Mouse (Mus musculus) gastrocnemius, postnatal 4 days (tissue): ENCODE results near the gene Tmc5. TPM values are rescaled to one million over a fixed set of nuclear protein-coding genes. Genes with fewer than 3 reads are reported as not detected.

Experiments used
- DNase-seq, 2 experiments: peaks; one replicate each; pipeline ENCODE4 v3.0.0; 2021 to 2022; ENCODE audit warnings: low spot score in 2 of 2, mixed read lengths in 2 of 2
- total RNA-seq, 2 experiments: library from RNA; stranded (reverse); gene quantifications; 2 replicates each; pipeline ENCODE4 v1.2.3; 2021

The Tmc5 gene
- total RNA-seq, 2 experiments from 2014 or later: 0.47 to 0.54 TPM

DNA sequence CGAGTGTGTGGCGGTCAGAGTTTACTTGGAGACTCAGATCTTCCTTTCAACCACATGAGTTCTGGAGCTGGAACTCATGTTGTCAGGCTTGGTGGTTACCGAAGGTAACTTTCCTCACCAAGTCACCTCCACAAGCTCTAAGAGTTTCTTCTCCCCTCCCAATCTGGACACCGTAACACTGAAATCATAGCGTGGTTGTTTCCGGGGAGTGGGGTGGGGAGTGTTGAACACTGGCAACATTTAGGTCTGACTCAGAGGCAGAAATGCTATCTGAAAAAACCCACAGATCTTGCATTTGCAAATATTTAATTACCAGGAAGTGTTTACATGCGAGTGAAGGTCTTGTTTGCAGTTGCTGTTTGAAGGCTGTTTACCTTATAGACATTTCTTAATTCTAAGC is 12.7 kb downstream of the Tmc5 start:
- no peak for DNase-seq

DNA sequence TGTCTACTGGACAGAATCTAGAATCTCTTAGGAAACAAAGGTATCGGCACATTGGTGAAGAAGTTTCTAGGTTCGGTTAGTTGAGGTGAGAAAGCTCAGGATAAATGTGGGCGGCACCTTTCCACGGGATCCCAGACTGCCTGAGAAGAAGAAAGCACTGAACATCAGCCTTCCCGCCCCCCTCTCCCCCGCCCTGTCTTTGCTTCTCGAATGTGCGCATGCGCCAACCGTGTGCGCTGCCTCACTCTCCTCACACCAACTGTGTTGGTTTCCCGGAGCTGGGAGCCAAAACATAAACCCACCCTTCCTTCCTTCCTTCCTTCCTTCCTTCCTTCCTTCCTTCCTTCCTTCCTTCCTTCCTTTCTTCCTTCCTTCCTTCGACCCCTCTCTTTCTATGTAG is 13.6 kb downstream of the Tmc5 start:
- DNase-seq: no peak

DNA sequence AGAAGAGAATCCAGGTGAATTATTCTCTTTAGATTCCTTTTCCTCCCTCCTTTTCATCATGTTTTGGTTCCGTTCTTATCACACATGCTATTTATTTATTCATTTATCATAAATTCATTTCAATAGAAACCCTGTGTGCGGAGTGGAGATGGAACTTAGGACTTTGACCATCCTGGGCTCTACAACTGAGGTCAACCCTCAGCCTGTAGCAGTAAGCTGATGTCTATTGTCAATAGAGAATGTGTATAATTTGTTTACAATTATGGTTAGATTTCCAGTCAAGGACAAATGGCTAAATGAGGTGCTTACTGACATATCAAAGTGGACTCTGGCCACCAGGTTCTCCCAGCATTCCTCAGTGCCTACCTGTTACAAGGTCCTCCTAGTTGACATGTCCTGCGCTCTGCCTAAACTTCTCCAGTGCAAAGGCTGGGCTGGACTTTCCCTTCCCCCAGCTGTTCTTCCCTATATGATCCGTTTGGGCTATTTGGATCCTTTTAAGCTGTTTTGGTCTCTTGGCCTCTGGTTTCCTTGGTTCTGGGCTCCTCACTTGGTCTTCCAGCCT is 14.2 kb downstream of the Tmc5 start:
- no peak for DNase-seq

DNA sequence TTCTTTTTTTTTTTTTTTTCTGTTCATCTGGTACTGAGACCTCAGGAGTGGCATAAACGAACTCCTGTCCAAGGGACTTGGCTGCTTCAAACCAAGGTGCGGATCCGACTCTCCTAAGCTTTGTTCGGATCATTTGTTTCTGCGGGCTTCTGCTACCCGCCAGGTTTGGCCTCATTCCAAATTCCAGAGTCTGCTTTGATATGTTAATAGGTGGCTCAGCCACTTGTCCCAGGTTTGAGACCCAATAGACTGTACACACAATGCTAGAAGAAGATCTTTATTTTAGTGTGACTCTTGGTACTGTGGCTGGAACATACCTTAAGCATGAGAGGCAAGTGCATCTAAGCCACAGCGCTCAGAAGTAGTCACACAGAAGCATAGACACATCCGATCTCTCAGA is 14.8 kb downstream of the Tmc5 start:
- DNase-seq: no peak

DNA sequence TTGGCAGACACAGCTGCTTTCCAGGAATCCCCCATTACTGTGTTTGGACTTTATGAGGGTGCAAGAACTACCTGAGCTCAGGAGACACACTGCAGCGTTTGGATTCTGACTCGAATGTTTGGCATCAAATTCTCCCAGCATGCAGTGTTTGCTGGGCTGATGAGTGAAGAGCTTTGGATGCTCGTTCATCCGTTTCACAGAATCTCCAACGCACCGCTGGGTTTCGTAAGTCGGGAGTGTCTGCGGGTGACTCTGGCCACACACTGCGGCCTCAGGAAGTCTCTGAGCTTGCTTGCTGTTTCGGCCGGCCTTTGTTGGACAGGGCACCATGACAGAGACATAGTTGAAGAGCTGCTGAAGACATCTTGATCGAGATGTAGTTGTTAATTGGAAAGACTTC is 17.0 kb downstream of the Tmc5 start:
- DNase-seq: no peak

DNA sequence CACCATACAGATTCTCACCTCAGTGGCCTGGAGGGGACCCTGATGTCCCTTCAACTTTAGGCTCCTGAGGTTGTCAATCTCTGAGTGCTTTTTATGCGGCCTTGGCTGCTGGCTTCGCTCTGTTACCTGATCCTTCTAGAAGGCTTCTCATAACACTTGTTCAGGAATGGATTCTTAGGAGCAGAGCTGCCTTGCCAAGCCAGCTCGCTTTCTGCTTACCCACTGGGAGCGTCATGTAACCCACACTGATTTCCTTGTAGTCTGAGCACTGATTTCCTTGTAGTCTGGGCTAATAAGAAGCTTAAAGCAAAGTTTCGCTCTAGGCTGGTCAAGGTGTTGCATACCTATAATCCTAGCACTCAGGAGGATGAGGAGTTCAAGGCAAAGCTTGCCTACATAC is 21.0 kb downstream of the Tmc5 start:
- DNase-seq: no peak

DNA sequence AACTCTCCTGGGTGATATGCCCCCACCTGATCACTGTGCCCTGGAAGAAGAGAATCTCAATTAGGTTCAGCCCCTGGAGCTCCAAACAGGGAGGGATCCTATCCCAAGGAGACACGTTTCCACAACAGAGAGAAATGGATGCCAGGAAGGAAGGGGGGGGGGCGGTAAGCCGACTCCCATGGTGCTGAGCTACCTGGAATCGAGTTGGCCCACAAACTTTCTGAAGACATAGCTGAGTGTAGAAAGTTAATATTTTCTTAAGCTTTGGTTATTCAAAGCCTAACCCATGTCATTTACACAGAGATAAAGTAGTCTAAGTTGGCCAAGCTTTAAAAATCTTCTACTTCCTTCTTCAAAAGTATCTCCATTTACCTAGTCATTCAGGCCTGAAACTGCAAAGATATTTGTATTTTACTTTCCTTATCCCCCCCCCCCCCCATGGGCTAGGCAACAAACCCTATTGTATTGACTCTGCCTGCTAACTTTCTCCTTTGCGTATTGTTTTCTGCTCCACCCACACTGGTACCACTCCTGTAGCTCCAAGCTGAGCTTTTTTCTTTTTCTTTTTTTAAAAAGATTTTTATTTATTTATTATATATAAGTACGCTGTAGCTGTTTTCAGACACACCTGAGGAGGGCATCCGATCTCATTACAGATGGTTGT is 23.3 kb downstream of the Tmc5 start:
- no peak for DNase-seq

DNA sequence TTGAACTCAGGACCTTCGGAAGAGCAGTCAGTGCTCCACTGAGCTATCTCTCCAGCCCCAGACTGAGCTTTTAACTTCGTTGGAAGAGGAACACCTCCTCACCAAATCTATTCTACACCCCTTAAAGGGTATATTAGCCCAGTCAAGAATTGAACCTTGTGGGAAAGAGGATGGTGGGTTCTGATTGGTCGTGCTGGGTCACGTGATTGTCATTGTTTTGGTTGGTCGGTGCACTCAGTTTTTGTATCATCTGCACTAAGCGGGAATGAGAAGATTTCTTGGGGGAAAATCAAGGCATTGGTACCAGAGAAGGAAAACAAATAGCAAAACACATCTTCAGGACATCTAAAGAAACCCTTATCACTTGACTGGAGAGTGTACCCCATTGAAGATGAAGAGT is 24.0 kb downstream of the Tmc5 start:
- DNase-seq: no peak

DNA sequence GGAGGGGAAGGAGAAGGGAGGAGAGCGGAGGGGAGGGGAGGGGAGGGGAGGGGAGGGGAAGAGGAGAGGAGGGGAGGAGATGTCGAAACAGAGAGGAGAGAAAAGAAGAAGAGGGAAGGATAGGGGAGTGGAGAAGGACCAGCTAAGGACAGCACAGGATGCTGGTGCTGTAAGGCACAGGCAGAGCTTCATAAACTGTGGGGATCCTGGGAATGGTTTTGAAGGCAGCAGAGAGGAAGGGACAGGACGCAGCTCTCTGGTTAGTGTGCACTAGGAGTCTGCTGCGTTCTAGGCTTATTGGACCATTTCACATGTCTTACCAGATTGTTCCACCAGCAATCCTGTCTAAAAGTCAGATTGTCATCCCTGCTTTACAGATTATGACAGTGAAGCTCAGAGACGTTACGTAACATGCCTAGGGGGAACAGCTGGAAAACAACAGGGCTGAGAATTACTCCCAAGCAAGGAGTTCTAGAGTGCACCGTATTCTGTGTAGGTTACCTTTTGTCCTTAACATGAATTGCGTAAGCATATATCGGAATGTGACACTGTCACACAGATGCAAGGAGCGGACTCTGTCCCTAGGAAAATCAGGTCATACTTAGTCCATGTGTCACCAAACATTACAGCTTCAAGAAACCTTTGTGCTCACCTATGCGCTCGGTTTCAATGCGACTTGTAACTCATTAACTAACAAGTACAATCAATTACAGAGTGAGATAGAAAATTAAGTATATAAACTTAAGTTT is 30.6 kb downstream of the Tmc5 start:
- DNase-seq: no peak

DNA sequence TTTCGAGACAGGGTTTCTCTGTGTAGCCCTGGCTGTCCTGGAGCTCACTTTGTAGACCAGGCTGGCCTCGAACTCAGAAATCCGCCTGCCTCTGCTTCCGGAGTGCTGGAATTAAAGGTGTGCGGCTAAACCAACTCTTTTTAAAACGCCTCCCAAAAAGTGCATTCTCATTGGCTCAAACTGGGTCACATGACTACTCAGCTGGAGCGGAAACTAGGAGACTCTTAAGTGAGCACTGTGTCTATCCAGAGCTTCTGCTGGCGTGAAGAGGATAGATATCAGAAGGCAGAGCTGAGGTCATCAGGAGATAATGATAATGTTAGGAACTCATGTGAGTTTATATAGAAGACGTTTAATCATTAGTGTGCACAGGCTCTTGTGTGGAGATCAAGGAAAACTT is 36.0 kb downstream of the Tmc5 start:
- no peak for DNase-seq

DNA sequence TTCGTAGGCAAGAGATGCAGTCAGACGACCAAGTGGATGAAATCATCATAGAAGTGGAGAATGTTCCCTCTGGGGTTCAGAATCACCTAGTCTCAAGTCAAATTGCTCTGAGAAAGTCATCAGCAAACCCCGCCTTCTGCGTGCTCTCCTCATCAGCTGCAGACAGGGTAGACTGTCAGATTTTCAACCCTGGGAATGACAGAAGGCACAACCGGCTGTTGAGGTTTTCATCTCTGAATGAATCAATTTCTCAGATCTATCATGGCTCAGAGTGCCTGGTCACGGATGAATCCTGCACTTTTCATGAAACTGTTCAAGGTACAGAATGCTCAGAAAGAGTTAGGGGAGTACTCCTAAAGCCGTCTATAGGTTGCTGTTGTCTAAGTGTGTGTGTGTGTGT is 36.9 kb downstream of the Tmc5 start:
- DNase-seq: no peak

DNA sequence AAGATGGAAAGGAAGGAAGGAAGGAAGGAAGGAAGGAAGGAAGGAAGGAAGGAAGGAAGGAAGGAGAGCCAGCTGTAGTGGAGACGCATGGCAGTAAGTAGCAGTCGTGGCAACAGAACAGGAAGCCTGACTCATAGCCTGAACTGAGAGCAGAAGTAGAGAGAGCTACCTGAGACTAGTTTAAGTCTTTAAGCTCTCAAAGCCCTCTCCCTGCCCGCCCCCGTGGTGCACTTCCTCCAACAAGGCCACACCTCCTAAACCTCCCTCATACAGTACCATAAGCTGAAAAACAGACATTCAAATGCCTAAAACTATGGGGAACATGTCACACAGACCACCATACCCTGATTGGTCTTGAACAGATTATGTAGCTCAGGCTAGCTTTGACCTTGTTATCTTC is 40.4 kb downstream of the Tmc5 start:
- no peak for DNase-seq

DNA sequence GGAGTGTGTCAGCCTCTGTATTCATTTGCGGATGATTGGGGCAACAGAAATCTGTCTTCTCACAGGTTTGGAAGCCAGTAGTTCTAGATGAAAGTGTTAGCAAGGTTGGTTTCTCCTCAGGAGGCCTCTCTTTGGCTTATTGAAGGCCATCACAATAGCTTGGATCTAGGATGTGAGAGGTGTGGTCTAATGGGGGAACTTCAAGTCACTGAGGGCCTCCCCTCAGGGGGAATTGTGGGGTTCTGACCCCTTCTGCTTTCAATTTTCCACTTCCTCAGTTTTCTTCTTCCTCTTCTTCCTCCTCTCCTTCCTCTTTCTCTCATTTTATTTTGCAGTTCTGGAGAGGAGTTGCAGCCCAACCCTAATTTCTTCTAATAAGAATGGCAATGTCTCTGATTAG is 49.1 kb downstream of the Tmc5 start:
- no peak for DNase-seq

DNA sequence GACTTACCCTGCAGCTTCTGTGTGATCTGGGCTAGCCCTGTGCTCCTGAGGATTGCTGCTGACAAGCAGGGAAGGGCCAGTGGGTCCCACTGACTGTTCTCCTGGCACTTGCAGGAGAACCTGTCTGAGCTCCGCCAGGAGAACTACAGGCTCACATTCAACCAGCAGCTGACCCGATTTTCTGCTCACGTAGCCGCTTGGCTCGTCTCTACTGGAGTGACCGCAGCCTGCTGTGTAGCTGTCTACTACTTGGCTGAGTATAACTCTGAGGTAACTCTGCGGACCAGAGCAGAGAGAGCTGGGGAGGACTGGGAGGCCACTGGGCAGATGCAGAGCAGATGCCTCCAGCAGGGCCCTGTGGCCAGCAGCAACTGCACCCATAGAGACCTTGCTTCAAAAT is 52.2 kb downstream of the Tmc5 start:
- DNase-seq: peak in 1 of 2 experiments; percentile 19

DNA sequence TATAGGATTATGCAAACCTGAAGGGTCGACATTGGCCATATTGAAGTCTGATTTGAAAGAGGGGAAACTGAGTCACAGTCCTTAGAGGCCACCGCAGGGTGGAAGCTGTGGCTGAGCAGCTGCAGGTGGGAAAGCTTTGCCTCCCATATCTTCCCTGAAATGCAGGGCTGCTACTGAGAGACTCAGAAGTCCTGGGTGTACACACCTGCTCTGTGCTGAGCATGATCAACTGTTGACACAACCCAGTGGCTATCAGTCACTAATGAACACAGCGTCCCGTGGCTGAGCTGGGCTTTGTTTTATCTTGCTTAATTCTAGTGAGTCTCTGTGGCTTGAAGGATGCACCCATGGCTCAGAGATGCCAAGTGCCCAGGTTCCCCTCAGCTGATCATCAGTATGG is 53.0 kb downstream of the Tmc5 start:
- DNase-seq: no peak

DNA sequence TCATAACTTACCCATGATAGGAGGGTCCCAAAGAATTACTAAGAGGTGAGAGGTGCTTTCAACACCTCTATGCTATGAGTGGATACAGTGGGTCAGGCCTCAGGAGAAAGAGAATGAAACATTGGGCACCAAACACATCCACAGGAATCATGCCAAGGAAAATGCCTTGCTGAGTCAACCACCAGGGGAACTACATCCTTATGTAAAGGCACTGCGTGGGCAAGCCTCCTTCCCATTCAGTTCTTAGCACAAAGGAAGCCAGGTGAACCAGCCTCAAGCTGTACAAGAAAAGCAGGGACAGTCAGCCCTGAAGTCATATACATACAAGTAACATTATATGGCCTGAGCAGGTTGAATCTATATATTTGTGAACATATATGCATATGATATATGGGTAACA is 53.8 kb downstream of the Tmc5 start:
- no peak for DNase-seq

DNA sequence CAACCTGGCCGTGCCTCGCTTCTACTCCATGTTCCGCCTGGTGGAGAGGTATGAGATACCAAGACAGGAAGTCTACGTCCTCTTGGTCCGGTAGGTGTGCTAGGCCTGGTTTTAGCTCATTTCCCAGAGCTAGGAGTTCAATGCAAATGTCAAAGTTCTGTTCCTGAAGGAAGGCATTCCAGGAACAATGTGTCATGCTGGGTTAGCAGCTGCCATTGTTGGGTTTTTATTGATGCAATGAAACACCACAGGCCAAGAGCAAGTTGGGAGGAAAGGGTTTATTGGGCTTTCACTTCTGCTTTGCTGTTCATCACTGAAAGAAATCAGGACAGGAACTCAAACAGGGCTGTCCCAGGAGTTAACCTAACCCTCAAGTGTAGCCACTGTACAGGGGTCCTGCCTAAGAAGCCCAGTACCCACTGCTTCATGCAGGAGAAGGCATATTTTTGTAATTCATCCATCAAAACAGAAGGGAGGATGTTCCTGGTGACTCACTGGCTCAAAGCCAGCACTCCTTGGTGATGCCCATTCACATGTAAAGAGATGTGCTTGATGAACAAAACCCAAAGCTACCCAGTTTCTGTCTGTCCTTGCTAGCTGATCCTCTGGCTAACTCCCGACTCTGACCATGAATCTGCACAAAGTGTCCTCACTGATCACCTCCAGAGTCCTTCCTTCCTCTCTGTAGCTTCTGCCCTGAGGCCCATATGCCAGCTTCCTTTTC is 55.6 kb downstream of the Tmc5 start:
- DNase-seq: no peak

DNA sequence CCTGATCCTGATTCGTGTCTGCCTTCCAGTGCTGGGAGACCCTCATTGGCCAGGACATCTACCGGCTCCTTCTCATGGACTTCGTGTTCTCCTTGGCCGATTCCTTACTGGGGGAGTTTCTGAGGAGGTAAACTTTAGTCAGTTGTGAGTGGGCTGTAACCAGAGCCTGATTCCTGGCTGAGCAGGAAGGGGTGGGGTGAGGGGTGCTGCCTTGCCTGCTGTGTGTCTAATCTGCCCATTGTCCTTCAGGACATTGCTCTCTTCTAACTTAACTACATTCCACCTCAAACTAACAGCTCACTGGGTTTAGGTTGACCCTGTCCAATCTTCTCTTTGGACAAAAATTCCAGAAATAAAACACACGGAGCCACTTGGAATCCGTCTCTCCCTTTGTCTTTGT is 59.6 kb downstream of the Tmc5 start:
- DNase-seq: no peak

DNA sequence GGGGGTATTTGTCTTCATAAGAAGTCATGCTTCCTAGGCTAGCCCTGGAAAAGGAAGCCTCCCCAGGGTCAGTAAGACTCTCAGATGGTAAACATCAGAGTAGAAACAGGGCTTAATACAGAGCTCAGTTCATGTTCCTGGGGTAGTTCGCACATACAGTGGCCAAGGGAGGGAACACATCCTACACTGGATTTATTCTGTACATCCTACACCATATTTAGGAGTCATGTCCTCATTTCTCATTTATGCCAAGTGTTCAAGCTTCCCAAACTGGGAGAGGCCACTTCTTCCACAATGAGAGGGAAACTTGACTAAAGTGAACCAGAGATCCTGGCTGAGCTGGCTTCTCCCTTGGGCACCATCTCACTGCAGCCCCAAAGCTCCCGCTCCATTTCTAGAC is 70.7 kb downstream of the Tmc5 start:
- DNase-seq: no peak

DNA sequence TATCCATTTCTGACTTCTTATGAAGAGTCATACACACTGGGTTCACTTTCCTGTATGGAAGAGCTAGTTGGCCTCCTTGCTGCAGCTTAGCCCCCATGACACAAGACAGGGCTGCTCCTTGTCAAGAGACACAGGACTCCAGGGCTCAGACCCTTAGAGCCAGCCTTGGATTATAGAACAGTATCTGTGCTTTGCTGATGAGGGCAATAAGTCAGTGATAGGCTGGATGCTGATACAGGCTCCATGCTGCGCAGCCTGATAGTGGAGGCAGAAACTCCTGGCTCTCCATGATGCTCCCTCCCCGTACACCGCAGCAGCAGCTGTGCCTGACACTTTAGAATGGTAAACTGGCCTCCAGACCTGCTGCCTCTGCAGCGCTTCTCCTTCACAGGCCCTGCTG is 73.0 kb downstream of the Tmc5 start:
- no peak for DNase-seq

DNA sequence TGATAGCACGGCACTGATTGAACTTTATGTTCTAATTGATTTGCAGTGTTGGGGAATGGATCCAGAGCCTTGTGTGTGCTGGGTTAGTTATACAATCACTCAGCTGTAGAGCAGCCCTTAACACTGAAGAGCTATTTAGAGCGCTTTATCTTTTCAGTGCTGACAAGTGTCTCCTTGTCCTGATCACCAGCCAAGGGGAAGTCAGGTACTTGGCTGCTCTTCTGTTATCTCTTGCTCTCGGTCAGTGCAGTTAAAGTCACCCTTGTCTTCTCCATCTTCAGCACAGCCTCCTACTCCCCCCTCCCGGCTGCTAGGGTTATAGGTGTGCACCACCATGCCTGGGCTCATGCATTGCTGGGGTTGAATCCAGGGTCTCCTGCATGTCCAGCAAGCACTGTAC is 79.7 kb downstream of the Tmc5 start:
- DNase-seq: no peak

DNA sequence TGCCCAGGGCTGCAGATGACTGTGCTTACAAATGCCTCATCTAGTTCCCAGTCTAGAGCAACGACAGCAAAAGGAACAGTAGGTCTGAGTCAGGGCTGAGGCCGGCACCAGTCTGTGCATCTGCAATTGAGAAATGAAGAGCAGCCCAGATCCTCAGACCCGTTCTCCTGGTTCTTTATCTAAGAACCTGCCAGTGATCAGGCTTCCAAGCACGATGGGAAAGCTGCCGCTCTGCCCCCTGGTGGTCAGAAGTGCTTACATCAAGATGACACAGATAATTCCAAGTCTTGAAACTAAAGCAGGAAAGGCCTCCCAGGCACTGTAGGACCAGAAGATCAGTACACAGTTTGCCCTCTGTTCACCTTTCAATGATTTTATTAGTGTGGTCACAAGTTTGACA is 91.1 kb downstream of the Tmc5 start:
- peak; percentile 72 to 78 for DNase-seq
